Mouse (Mus musculus): ENCODE results near the gene Cldn3. TPM values are rescaled to one million over a fixed set of nuclear protein-coding genes. Genes with fewer than 3 reads are reported as not detected.
A peak's percentile ranks its signal among the peaks of the same experiment; 100 is the strongest.

Gene Cldn3
- polyA plus RNA-seq, 1 experiment: not detected

DNA sequence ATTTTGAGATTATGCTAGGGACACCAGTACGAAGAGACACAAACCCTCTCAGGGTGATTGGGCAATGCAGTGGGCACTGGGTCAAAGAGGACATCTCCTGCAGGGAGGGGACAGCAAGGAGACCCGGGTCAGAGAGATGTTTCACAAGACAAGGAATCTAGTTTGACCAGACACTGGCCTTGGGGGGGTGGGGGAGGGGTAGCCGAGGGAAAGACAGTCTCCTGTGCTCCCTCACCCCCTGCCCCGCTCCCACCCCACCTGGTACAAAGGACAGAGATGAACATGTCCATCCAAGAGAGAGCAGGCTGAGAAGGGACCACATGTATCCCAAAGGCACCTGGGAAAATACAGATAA lies 38.0 kb upstream of the Cldn3 start:
- no peak overlapping the region for H3K4me3 ChIP-seq (ENCODE audit: insufficient read depth, poor library complexity, severe bottlenecking)
- no peak overlapping the region for H3ac ChIP-seq (ENCODE audit: control insufficient read depth, insufficient read length, low read depth)
- H3K79me2 ChIP-seq (ENCODE audit: control insufficient read depth, insufficient read depth): no peaks in the 10 kb centered on the region
- H3K27me3 ChIP-seq (ENCODE audit: control insufficient read depth, insufficient read depth, insufficient read length): no peaks in the 10 kb centered on the region
- no peaks in the 10 kb centered on the region for H3K79me3 ChIP-seq (ENCODE audit: low read depth)
- no peaks in the 10 kb centered on the region for H3K36me3 ChIP-seq (ENCODE audit: control insufficient read depth, insufficient read depth)
- TF ChIP-seq MYOG (IDR thresholded peaks at IDR 0.05; ENCODE audit: control insufficient read depth, extremely low read depth, insufficient read length): no peak

- no peaks in the 10 kb centered on the region for H3K36me3 ChIP-seq (ENCODE audit: control insufficient read depth, insufficient read depth)
- H3K27me3 ChIP-seq (ENCODE audit: control insufficient read depth, insufficient read depth, insufficient read length): no peaks in the 10 kb centered on the region
- H3K79me3 ChIP-seq (ENCODE audit: low read depth): no peaks in the 10 kb centered on the region
- H3ac ChIP-seq (ENCODE audit: control insufficient read depth, insufficient read length, low read depth): peak overlapping the region; percentile 32
- TF ChIP-seq USF1 (IDR thresholded peaks at IDR 0.05; ENCODE audit: low read depth) (no peak), MYOD1 (IDR thresholded peaks at IDR 0.05; ENCODE audit: control insufficient read depth, insufficient read length, low read depth) (peak; percentile 82)
- H3K4me3 ChIP-seq (ENCODE audit: insufficient read depth, poor library complexity, severe bottlenecking): no peak overlapping the region
- H3K79me2 ChIP-seq (ENCODE audit: control insufficient read depth, insufficient read depth): no peaks in the 10 kb centered on the region
Measured at GRCm38 (mm10) chr5:134951053-134951884, 34.7 kb upstream of the Cldn3 start.

- TF ChIP-seq MYOD1 (IDR thresholded peaks at IDR 0.05; ENCODE audit: control insufficient read depth, insufficient read length, low read depth) (no peak), MYOG (IDR thresholded peaks at IDR 0.05; ENCODE audit: control insufficient read depth, extremely low read depth, insufficient read length) (no peak), MAX (IDR thresholded peaks at IDR 0.05) (no peak), CTCF (IDR thresholded peaks at IDR 0.05; ENCODE audit: control insufficient read depth, insufficient read depth, insufficient read length) (no peak), USF1 (IDR thresholded peaks at IDR 0.05; ENCODE audit: low read depth) (peak; percentile 67)
- Histone ChIP-seq H3K79me2 (ENCODE audit: control insufficient read depth, insufficient read depth) (no peaks in the 10 kb centered on the region), H3K4me3 (ENCODE audit: insufficient read depth, poor library complexity, severe bottlenecking) (no peak overlapping the region), H3K27me3 (ENCODE audit: control insufficient read depth, insufficient read depth, insufficient read length) (no peaks in the 10 kb centered on the region), H3K79me3 (ENCODE audit: low read depth) (no peaks in the 10 kb centered on the region), H3ac (ENCODE audit: control insufficient read depth, insufficient read length, low read depth) (no peak overlapping the region), H3K36me3 (ENCODE audit: control insufficient read depth, insufficient read depth) (no peaks in the 10 kb centered on the region)
Measured at GRCm38 (mm10) chr5:134955491-134955890, 30.5 kb upstream of the Cldn3 start.

DNA sequence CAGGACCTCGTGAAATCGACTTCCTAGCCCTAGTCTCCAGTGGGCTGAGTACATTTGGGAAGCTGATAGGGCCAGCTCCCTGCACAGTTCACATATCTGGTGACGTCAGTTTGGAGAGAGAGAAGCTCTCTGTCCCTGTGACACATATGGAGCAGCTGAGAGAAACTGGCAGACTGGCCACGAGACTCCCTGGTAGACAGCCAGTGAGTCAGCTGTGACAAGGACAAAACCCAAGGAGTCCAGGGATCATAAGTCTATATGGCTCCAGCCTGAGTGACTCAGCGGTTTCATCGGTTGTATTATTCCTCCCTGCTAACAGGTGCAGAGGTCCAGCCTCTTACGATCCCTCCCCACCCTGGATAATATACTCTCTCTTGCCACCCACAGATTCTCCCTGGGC lies 26.9 kb upstream of the Cldn3 start:
- Histone ChIP-seq H3K79me2 (ENCODE audit: control insufficient read depth, insufficient read depth) (no peaks in the 10 kb centered on the region), H3K4me3 (ENCODE audit: insufficient read depth, poor library complexity, severe bottlenecking) (no peak overlapping the region), H3K79me3 (ENCODE audit: low read depth) (no peaks in the 10 kb centered on the region), H3ac (ENCODE audit: control insufficient read depth, insufficient read length, low read depth) (no peak overlapping the region), H3K36me3 (ENCODE audit: control insufficient read depth, insufficient read depth) (no peaks in the 10 kb centered on the region), H3K27me3 (ENCODE audit: control insufficient read depth, insufficient read depth, insufficient read length) (no peaks in the 10 kb centered on the region)
- TF ChIP-seq MAX (IDR thresholded peaks at IDR 0.05) (peak; percentile 21), MYOD1 (IDR thresholded peaks at IDR 0.05; ENCODE audit: control insufficient read depth, insufficient read length, low read depth) (peak; percentile 98), CEBPB (IDR thresholded peaks at IDR 0.05; ENCODE audit: low read depth) (no peak), USF1 (IDR thresholded peaks at IDR 0.05; ENCODE audit: low read depth) (peak; percentile 61), CTCF (IDR thresholded peaks at IDR 0.05; ENCODE audit: control insufficient read depth, insufficient read depth, insufficient read length) (no peak), MYOG (IDR thresholded peaks at IDR 0.05; ENCODE audit: control insufficient read depth, extremely low read depth, insufficient read length) (no peak), FOSL1 (IDR thresholded peaks at IDR 0.05; ENCODE audit: insufficient read depth, low read length, poor library complexity, severe bottlenecking) (peak; percentile 29)

- Histone ChIP-seq H3K27me3 (ENCODE audit: control insufficient read depth, insufficient read depth, insufficient read length) (no peaks in the 10 kb centered on the region), H3K79me3 (ENCODE audit: low read depth) (no peaks in the 10 kb centered on the region), H3K4me3 (ENCODE audit: insufficient read depth, poor library complexity, severe bottlenecking) (no peak overlapping the region), H3K79me2 (ENCODE audit: control insufficient read depth, insufficient read depth) (no peaks in the 10 kb centered on the region), H3K36me3 (ENCODE audit: control insufficient read depth, insufficient read depth) (no peaks in the 10 kb centered on the region), H3ac (ENCODE audit: control insufficient read depth, insufficient read length, low read depth) (no peak overlapping the region)
- TF ChIP-seq MAX (IDR thresholded peaks at IDR 0.05) (no peak), MYOD1 (IDR thresholded peaks at IDR 0.05; ENCODE audit: control insufficient read depth, insufficient read length, low read depth) (peak; percentile 29)
Measured at GRCm38 (mm10) chr5:134960430-134960829, 25.6 kb upstream of the Cldn3 start.

DNA sequence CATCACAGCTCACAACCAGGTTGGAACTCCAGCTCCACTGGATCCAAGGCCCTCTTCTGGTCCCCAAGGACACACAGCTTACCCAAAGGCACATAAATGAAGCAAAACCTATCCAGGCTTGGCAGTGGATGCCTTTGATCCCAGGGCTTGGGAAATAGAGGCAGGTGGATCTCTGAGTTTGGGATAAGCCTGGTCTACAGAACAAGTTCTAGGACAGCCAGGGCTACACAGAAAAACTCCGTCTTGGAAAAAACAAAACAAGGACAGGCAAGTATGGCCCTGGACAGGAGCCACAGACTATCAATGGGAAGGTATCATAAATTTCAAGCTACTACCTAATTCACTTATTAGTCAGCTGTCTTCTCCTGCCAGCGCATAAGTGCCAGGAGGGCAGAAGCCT lies 24.5 kb upstream of the Cldn3 start:
- Histone ChIP-seq H3K79me2 (ENCODE audit: control insufficient read depth, insufficient read depth) (no peaks in the 10 kb centered on the region), H3K27me3 (ENCODE audit: control insufficient read depth, insufficient read depth, insufficient read length) (no peaks in the 10 kb centered on the region), H3K79me3 (ENCODE audit: low read depth) (no peaks in the 10 kb centered on the region), H3K4me3 (ENCODE audit: insufficient read depth, poor library complexity, severe bottlenecking) (no peak overlapping the region), H3ac (ENCODE audit: control insufficient read depth, insufficient read length, low read depth) (no peak overlapping the region), H3K36me3 (ENCODE audit: control insufficient read depth, insufficient read depth) (no peaks in the 10 kb centered on the region)
- no peak for TF ChIP-seq USF1 (IDR thresholded peaks at IDR 0.05; ENCODE audit: low read depth)
- no peak for TF ChIP-seq FOSL1 (IDR thresholded peaks at IDR 0.05; ENCODE audit: insufficient read depth, low read length, poor library complexity, severe bottlenecking)
- TF ChIP-seq MYOG (IDR thresholded peaks at IDR 0.05; ENCODE audit: control insufficient read depth, extremely low read depth, insufficient read length): no peak
- TF ChIP-seq MAX (IDR thresholded peaks at IDR 0.05): no peak
- TF ChIP-seq CEBPB (IDR thresholded peaks at IDR 0.05; ENCODE audit: low read depth): no peak
- no peak for TF ChIP-seq CTCF (IDR thresholded peaks at IDR 0.05; ENCODE audit: control insufficient read depth, insufficient read depth, insufficient read length)
- no peak for TF ChIP-seq MYOD1 (IDR thresholded peaks at IDR 0.05; ENCODE audit: control insufficient read depth, insufficient read length, low read depth)
